Mouse (Mus musculus) cerebral cortex, adult 2 months (tissue): ENCODE measurements around the gene Pamr1.

ENCODE experiments used
- WGBS: fragments of 180-500 bp; shearing (Covaris S2); methylation state at CpG from one replicate; pipeline ENCODE4 v1.1.7; 2018; 5-methylcytosine and 5-hydroxymethylcytosine counted together

Pamr1 gene

DNA sequence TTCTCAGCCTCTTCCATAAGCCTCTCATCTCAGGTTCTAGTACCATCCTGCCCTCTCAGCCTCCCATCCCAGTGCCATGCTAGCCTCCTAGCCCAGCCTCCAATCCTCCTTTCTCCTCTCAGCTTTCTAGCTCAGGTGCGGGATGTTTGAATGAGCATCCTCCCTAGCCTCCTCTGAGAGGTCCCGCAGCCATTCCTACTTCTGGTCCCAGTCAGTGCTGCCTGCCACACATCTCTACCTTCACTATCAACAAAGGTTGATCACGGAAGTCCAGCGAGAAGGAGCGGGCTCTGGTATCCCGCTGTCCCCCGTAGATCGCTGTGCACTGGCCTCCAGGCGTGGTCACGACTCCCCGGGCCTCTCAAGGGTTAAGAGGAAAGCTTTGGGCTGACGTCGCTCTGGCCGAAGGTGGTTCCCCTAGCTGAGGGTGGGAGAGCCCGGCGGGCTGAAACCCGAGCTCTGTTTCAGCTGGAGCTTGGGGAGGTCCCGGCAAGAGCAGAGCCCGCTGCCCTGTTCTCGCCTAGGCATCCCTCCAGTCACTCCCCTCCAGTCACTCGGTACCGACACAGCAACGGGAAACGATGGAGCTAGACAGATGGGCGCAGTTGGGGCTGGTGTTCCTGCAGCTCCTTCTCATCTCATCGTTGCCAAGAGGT is at the start of gene Pamr1:
Pamr1 (plus strand) TSS at position 402 of the 656 bp plus-strand sequence.
- WGBS, result 3% methylated on average over 26 of the region's 26 CpGs

DNA sequence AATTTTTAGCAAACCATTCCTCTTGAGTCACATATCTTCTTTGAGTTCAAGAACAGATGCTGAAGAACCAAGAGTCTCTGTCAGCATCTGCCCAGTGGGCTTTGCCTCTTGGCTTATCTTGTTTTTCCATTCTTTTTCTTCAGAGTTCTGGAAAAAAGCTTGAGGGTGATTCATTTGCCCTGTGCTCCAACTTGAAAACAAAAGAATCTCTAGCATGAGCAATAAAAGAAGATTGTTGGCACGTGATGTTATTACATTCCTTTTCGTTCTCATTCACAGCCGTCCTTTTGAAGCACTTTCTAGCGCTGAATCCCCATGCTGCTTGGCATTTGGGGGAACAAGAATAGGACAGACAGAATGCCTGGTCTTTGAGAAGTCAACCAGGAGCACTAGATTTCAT is 42.2 kb upstream of the Pamr1 start:
- WGBS, result 58% methylated on average over 4 of the region's 4 CpGs

DNA sequence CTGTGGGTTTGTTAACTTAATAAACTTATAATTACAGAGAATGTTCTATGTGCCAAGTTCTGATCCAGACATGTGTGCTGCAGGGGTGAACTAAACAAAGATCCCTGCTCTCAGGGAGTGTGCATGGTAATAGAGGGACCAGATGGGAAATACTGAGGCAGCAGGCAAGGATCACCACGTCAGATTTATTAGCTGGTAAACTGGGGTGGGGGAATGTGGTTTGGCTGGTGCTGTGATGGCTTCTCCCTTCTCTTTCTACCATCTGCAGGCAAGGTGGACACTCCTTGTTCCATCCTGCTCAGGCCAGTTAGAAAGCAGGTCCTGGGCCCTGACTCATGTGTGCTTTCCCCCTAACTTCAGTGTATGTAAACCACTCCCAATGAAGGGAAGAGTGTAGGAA is 41.7 kb upstream of the Pamr1 start:
- WGBS, result 68% methylated on average over 1 of the region's 1 CpGs

DNA sequence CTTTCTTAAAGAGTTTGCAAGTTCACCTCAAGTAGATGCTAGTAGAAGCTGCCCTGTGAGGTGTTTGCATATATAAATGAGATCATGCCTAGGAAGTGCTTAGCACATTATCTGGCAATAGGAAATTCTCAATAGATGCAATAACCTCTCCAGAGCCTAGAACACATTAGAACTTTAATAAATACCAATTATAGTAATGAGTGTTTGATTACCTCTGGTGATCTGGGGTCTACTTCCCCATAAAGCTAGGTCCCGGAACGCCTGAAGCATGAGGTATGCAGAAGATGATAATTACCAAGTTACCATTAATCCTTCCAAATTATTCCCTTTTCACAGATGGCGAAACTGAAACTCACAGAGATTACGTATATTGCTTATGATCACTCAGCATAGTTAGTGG is 22.2 kb upstream of the Pamr1 start:
- WGBS, result 95% methylated on average over 4 of the region's 4 CpGs

DNA sequence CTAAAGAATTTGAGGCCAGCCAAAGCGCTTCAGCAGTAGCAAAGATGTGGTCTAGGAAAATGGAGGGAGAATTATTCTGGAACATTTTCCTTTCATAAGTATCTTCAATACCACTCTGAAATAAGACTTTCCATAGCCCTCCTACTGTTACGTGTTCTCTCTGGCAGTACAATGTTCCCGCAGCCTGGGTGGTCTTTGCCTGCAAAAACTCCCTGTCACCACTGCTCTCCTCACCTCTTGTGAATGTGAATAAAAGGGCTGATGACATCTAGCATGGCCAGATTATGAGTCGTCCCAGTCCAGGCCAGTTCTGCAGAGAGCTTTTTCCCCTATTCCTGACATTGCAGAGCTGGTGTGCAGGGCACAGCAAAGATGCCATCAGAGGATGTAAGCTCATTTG is 16.4 kb upstream of the Pamr1 start:
- 83% methylated on average over 4 of the region's 4 CpGs for WGBS

DNA sequence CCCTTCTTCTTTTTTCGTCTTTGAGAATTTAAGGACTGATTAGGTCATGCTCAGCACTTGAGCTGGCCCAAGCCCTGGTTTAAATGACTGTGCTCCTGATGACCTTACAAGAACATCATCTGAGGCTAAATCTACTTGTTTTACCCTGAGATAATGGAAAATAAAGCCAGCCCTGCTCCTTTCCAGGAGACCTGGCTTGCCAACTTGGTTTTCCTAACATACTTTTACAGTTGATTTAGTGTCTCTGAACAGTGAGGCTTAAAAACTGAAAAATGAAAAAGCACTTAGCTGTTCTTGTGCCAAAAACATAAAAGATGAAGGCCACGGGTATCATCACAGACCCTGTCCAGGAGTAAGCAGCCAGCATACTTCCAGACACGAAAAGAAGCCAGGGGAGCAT is 13.0 kb upstream of the Pamr1 start:
- WGBS, result 73% methylated on average over 3 of the region's 3 CpGs

DNA sequence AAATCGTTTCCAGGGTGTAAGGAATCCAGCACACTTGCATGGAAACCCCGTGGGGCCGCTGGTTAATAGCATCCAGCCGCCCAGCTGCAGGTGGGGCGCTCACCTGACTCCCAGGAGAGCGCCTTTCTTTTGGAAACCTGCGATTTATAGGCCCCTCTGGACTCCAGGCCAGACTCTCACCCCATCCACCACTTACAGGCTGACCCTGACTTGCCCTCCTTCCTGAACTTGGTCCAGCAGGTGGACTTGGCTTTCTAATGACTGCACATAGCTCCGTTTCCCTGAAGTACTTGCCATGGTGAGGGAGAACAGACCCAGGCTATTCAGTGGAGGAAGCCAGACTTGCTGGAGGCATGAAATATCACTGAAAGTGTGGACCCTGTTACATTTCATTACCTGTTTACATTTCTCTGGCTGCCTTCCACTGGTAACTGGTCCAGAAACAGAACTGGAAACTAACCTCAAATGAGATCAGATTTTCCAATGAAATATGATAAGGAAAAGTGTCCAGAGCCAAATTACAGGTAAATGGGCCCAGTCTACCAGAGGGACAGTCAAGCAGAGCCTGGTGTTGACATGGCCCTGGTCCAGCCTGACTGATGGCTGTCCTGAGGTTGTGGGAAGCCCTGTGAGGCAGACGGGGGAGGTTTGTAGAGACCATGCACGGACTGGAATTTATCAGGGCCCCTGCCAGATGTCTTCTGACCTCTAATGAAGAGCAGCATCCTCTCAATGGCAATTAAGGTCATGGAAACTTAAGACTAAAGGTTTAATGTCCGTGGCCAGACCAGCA is 9.2 kb upstream of the Pamr1 start:
- WGBS, result 82% methylated on average over 11 of the region's 11 CpGs

DNA sequence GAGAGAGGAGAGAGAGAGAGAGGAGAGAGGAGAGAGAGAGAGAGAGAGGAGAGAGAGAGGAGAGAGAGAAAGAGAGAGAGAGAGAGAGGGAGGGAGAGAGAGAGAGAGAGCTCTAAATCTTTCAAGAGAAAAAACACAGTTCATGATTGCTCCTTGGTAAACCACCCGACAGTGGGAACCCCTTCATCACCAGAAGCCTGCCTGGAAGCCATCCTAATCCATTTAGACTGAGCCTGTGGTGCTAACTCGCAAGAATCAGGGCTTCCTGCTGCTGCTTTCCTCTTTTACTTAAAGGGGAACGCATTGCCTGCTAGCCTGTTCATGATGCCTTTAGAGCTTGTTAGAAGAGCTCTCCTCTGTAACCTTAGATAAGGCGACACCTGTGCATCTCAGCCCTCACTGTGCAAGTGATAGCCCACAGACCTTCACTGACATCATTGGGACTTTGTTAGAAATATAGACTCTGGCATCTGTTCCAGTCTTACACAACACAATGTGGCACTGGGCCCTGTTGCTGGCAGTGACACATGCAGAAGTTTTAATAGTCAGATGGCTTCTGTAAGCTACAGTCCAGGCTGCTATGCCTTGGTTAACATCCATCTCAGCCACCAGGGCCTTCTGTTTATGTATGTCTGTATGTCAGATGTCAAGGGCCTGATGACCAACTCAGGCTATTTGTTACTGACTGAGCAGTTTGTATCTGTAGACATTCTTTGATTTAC is 8.2 kb upstream of the Pamr1 start:
- WGBS, result 40% methylated on average over 4 of the region's 4 CpGs

DNA sequence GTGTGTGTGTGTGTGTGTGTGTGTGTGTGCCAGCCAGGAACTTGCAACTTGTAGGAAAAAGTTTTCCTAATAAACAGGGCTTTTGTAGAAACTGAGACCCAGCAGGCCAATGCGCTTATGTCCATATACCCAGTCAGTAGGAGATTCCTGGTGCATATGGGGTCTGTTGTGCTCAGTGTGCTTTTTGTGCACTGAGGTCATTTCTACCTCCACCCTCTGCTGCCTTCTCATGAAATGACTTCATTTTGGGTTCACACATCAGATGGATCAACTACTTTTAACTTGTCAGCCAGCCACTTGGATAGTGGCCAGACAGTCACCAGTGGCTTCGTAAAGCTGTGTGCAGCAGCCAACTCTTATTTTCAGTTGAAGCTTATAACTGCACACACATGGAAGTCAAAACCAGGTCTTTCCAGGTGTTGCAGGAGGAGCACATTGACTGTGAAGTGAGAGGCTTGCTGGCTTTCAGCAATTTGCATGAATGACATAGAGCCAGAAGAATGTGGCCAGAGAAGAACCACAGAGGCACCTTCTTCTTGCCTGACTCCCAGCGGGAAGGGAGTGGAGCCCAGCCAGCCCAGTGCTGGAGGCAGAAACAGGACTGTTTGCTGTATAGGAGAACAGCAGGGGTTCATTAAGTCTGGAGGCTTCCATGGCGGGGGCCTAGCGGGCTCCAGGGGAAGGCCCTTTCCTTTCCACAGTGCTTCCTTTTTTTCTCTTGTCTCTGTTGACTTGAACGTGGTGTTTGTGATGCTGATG is 5.7 kb upstream of the Pamr1 start:
- 48% methylated on average over 6 of the region's 6 CpGs for WGBS

DNA sequence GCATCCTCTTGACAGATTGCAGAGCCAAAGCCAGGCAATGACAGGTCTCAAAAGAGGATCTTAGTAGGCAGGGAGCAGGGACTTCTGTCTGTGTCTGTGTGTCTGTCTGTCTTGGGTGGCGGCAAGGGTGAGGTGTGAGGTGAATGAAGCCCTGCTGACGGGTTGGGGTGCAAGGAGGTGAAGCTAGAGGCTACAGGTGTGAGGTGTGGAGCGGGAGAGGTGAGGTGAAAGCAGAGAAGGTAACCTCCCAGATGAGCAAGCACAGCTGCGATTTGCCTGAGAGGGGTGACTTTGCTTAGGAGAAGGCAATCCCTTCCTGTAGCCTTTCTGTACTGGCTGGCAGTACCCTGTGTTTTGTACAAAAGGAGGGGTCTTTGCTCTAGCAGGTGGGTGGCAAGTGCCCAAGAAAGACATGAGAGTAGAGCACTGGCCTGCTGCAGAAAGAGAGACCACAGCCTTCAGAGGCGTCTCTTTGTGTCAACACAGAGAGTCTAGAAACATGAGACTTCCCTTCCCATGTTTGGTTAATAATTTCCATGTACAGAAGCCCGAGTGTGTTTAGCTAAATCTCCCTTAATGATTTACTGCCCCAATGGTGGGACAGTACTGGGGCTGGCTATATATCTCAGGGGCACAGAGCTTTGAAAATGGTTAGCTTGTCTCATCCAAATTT is 1.2 kb downstream of the Pamr1 start:
- WGBS, result 50% methylated on average over 6 of the region's 6 CpGs

DNA sequence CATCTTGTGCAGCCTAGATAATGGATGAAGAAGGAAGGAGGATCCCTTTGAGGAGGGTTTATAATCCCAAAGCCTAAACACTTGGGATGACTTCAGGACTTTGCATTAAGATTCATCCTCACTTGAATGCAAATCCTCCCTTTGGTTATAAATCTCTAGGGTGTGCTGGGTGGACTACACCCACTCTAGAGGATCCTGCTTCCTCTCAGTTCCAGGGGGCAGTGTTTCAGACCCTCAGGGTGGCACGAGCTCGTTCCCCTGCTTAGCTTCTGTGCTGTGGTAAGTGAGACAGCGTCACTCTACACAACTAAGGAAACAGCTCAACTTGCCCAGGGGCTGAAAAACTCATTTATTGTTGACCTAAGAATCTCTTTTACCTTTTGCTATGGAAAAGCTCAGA is 1.8 kb downstream of the Pamr1 start:
- WGBS, result 54% methylated on average over 3 of the region's 3 CpGs

DNA sequence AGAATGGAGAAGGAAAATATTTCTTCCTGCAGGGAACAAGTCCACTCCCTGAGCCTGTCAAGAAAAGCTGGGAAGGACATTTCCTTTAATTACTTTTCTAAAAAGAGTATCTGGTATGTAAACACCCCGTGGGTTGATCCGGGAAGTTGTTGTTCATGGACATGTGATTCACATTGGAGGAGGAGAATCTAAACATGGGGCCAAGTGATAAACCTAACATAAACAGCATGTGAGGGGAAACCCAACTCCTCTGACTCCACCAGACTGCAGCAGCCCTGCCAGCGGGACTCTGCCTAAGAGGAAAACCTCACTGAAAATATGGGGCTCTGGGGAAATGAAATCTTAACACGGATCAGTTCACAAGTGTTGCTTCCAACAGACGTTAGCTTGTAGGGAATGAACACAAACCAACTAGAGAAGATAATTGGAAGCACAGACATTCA is 2.3 kb downstream of the Pamr1 start:
- 34% methylated on average over 5 of the region's 5 CpGs for WGBS

DNA sequence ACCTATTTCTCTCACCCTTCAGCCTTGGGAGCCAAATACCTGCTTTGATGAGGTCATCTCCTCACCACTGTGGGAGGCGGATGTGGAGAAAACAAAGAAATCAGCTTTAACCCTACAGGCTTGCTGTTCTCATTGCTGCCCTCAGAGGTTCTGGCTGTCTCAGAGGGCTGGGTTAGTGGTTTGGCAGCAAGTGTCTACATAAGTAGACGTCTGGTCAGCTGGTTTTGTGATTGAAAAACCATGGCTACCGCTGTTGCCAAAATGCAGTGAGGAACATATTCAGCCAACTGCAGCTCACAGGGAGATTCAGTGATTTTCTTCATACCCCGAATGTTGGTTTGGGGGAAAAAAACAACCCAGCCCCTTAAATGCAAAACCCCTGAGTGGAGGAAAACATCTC is 7.3 kb downstream of the Pamr1 start:
- 77% methylated on average over 4 of the region's 4 CpGs for WGBS

DNA sequence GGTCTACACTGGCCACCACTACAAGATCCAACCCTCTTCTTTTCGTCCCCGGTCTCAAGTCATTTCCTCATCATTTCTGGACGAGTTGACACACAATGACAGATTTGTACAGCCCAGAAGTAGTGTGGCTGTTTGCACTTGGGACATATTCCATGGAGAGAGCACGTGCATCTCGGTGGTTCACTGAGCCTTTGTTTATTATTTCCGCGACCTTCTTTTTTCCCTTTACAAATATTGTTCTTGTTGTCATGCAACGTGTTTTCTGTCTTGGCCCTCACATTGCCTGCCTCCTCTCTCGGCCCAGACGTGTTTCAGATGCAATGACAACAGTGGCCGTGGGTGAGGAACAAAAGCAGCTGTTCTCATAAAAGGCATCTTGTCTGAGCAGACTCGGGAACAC is 9.2 kb downstream of the Pamr1 start:
- WGBS, result 60% methylated on average over 12 of the region's 12 CpGs

DNA sequence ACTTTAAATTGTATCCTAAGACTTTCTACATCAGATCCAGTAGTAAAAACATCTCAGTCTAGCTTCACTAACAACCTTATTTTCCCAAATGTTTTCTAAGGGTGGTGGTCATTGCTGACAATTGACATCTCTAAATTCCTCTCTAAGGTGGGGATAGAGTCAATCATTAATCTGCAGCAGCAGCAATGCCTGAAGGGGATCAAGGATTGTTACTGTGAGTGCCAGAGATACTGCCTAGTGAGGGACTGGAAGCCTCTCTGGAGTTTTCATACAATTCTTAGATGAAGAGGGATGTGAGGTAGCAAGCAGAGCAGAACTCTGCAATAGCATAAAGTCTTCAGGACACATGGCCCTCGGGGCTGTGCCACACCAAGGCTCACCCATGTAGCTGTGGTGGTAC is 14.0 kb downstream of the Pamr1 start:
- WGBS, result 85% methylated on average over 1 of the region's 1 CpGs

DNA sequence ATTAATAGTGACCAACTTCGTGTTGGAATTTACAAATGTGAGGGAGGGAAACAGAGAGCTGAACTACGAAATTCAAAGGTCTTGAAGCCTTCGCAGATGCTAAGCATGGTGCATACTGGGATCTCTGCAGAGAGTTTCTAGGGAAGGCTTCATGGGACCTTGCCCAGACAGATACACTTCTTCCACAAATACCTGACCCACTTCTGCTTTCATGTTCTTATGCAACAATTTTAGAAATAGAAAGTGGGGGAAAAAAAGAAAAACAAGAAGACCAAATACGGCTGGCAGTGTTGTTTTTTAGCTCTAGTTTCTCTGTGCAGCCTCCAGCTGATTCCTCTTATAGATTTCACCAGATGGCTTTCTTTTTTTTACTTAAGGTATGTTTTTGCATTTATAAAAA is 29.4 kb downstream of the Pamr1 start:
- 45% methylated on average over 4 of the region's 4 CpGs for WGBS

DNA sequence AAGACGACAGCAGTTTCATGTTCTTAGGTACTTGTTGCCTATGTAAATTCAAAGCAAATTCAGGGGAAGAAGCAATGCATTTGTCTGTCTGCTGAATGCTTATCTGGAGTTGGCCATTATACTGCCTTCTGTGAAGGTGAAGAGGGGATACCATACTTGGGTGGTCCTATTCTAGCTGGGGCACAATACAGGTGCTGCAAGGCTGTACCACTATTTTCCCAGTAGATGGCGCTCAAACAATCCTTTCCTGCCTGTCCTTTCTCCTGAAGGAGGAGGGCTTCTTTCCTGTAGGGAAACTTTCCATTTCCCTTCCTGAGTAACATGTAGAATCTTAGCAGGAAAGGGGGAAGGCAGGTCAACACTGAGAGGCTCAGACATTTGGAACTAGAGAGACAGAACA is 40.2 kb downstream of the Pamr1 start:
- 31% methylated on average over 2 of the region's 2 CpGs for WGBS

DNA sequence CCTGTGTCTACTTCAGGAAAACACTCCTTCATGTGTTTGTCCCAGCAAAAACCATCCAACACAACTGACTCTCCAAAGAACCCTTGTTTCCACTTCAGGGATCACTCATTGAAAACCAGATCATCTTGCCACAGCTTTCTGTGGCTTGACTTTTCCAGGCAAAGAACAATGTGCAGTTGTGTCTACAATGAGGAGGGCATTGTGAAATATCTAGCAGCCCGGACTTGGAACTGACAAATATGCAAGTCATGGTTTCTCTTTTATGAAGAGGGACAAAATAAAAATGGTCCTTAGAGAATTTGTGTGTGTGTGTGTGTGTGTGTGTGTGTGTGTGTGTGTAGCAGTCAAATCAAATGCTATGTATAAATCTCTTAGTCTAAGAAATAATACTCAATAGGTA is 44.7 kb downstream of the Pamr1 start:
- 65% methylated on average over 1 of the region's 1 CpGs for WGBS

DNA sequence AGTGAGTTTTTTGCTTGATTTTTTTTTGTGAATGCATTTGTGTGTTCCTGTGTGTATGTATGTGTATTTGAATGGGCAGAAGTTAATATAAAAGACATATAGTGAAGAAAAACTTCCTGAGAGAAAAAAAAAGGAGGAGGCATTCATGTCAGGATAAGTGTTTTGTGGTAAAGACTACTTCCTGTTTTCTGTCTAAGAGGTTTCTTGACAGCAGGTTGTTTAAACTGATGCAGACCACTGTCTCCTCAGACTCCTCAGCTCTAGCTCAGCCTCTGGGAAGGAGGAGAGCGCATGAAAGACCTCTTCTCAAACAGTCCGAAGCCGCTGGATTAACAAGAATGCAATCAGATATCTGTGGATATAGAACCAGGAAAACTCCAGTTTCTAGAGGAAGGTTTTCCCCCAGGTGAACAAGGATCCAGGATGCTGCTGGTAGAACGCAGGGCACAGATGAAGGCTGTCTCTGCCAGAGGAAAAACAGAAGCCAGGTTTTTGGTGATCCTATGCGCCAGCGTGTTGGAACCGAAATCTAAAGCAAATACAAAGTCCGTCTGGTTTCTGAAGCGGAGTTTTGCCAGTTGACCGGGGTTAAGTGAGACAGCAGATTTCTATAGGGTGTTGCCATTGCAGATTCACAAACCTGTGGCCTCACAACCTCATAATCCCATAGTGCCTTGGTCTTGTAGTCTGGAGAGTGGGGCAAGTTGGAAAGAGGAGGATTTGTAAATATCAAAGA is 45.8 kb downstream of the Pamr1 start:
- 95% methylated on average over 10 of the region's 10 CpGs for WGBS

DNA sequence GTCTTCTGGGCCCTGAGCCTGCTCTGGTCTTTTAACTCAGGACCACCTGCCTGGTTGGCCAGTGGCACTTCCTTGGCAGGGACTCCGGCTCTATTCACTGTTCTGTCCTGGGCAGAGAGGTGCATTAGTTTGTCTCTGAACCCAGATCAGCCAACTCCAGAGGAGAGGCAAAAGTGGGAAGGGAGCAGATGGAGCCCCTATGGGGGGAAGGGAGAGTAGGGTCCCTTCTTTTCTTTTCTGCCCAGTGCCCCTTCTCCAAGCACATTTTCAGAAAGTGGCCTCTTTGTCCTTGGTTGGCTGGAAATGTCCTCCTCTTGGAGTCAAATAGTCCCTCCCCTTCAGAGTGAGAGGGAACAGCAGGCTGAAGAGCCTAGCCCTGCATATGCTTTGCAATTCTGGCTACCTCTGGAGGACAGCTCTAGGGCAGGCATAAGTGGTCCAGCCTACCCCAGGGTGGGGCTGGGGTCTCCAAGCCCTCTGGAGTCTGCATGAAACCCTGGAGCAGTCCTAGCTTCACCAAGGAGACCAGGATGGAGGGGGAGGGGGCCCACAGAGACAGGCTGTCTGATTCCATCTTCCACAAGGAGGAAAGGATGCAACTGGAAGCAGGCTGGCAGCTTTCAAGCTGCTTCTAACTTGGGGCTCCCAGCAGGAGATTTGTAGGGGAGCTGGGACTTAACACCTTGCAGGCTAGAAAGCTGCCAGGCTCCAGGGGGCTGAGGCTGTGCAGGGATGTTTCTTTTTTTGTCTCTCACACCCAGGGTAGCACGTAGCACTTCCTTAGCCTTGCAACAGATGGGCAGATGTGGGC is 49.3 kb downstream of the Pamr1 start:
- 37% methylated on average over 2 of the region's 2 CpGs for WGBS
